Mouse (Mus musculus): ENCODE data around the gene Tbc1d22b.

GRCm38 (mm10) chr17:29558476-29558875 is 8.9 kb downstream of the Tbc1d22b start:
- TF ChIP-seq CTCF (IDR thresholded peaks at IDR 0.05; ENCODE audit: control insufficient read depth, insufficient read depth, insufficient replicate concordance, low read depth, low read length) (no peak), POLR2A (IDR thresholded peaks at IDR 0.05; ENCODE audit: control insufficient read depth, low read depth, low read length) (no peak)

Data from testis, adult 2 months (tissue).